Mouse (Mus musculus) right cerebral cortex, postnatal 10 days (tissue): ENCODE data around the gene Fuca2.
"Not testable (repeated sequence)": the region's sequence is repeated elsewhere in the genome, so short reads cannot be mapped to it uniquely, and the experiment has no call there.

Experiments used
- DNase-seq, 2 experiments: peaks; one replicate each; pipeline ENCODE4 v3.0.0; 2021; ENCODE audit warnings: low spot score in 2 of 2

Gene Fuca2

GRCm38 (mm10) chr10:13499331-13499730, at the start of gene Fuca2:
Gene Fuca2, plus strand, starts transcription at chr10:13499540.
- DNase-seq = no peak

- DNase-seq = no peak
Observed at GRCm38 (mm10) chr10:13451640-13452039, 47.7 kb upstream of the Fuca2 start.

GRCm38 (mm10) chr10:13453200-13453990, 45.9 kb upstream of the Fuca2 start:
- DNase-seq = no peak

- DNase-seq = not testable (repeated sequence)
Observed at GRCm38 (mm10) chr10:13464295-13464694, 35.0 kb upstream of the Fuca2 start.

GRCm38 (mm10) chr10:13466925-13467324, 32.4 kb upstream of the Fuca2 start:
- no peak for DNase-seq

- DNase-seq = not testable (repeated sequence)
Observed at GRCm38 (mm10) chr10:13468025-13468529, 31.3 kb upstream of the Fuca2 start.

- DNase-seq = no peak
Observed at GRCm38 (mm10) chr10:13470236-13470635, 29.1 kb upstream of the Fuca2 start.

GRCm38 (mm10) chr10:13473287-13473832, 26.0 kb upstream of the Fuca2 start:
- DNase-seq = no peak

- peak in 1 of 2 experiments; percentile 28 for DNase-seq
Observed at GRCm38 (mm10) chr10:13473833-13474567, 25.3 kb upstream of the Fuca2 start, which contains the start of gene Phactr2. Gene Phactr2, minus strand, starts transcription at chr10:13474412.

- DNase-seq = no peak
Observed at GRCm38 (mm10) chr10:13474568-13474955, 24.8 kb upstream of the Fuca2 start.

GRCm38 (mm10) chr10:13475121-13475520, 24.2 kb upstream of the Fuca2 start:
- no peak for DNase-seq

- DNase-seq = no peak
Observed at GRCm38 (mm10) chr10:13479341-13479740, 20.0 kb upstream of the Fuca2 start.

- DNase-seq = no peak
Observed at GRCm38 (mm10) chr10:13485958-13486357, 13.4 kb upstream of the Fuca2 start.

- DNase-seq = no peak
Observed at GRCm38 (mm10) chr10:13489671-13490070, 9.7 kb upstream of the Fuca2 start.

- no peak for DNase-seq
Observed at GRCm38 (mm10) chr10:13493978-13494686, 5.2 kb upstream of the Fuca2 start.

GRCm38 (mm10) chr10:13496315-13496714, 3.0 kb upstream of the Fuca2 start:
- no peak for DNase-seq

- DNase-seq = no peak
Observed at GRCm38 (mm10) chr10:13500473-13500872, 1.1 kb downstream of the Fuca2 start.

- DNase-seq = peak; percentile 91 to 92
Observed at GRCm38 (mm10) chr10:13500938-13501496, 1.7 kb downstream of the Fuca2 start.

GRCm38 (mm10) chr10:13501533-13501932, 2.2 kb downstream of the Fuca2 start:
- DNase-seq = not testable (repeated sequence)

GRCm38 (mm10) chr10:13502371-13502770, 3.0 kb downstream of the Fuca2 start:
- DNase-seq = no peak

GRCm38 (mm10) chr10:13521857-13522256, 22.5 kb downstream of the Fuca2 start:
- DNase-seq = peak in 1 of 2 experiments; percentile 7
